10 mouse cellular contexts compared by ENCODE assay signal in genomic region chr15:77833083-77833482, GRCm38 (mm10). TPM values are rescaled to one million over a fixed set of nuclear protein-coding genes. Genes with fewer than 3 reads are reported as not detected.
DNase-seq lines count a peak whose midpoint lies in the region; ATAC-seq and TF ChIP-seq lines count a peak whose summit lies in the region.
"Had no signal": no experiment of that assay in that cellular context is flagged by ENCODE, and none has a peak within 500 bp of the region (broad histone marks: within the 10 kb centered on the region; RNA-seq: fewer than 3 reads in every experiment).

No protein-coding gene starts in this region.

- H3K27ac ChIP-seq in kidney, embryonic 14.5 days (ENCODE audit: low read depth, low read length), result peak overlapping the region; percentile 59; the same call in 1 of the 2 replicates
- no peak overlapping the region for H3K27ac ChIP-seq in liver, embryonic 14.5 days
- H3K27ac ChIP-seq: limb, embryonic 13.5 days; midbrain, embryonic 15.5 days had no signal

- intact Hi-C loops in left cerebral cortex, postnatal 36 days (cut with DNase I), result no loop called here

- H3K9me3 ChIP-seq in kidney, embryonic 14.5 days (ENCODE audit: control insufficient read depth, low read length), result no peaks in the 10 kb centered on the region
- no peaks in the 10 kb centered on the region for H3K9me3 ChIP-seq in liver, embryonic 14.5 days (ENCODE audit: control insufficient read depth, low read length)
- H3K9me3 ChIP-seq: limb, embryonic 13.5 days; midbrain, embryonic 15.5 days had no signal

- no peak for TF ChIP-seq EP300 in liver, embryonic 14.5 days (IDR thresholded peaks at IDR 0.05; ENCODE audit: low read depth)

- no peak overlapping the region for H3K4me2 ChIP-seq in kidney, embryonic 14.5 days (replicated peaks; ENCODE audit: low read depth, low read length)
- peak overlapping the region; percentile 4; the same call in 1 of the 2 replicates for H3K4me2 ChIP-seq in liver, embryonic 14.5 days (ENCODE audit: low read depth)
- H3K4me2 ChIP-seq: limb, embryonic 13.5 days; midbrain, embryonic 15.5 days had no signal

- no peak for ATAC-seq in kidney, embryonic 14.5 days (ENCODE audit: low FRiP score, low TSS enrichment)
- ATAC-seq in liver, embryonic 14.5 days (ENCODE audit: insufficient read depth), result no peak
- ATAC-seq in erythroid progenitor cell, adult 5-6 weeks (replicated peaks; ENCODE audit: low FRiP score, poor library complexity, severe bottlenecking), result no peak
- ATAC-seq: midbrain, embryonic 15.5 days had no signal

- TF ChIP-seq CTCF in liver, embryonic 14.5 days (IDR thresholded peaks at IDR 0.05; ENCODE audit: low read depth), result no peak

- H3K4me3 ChIP-seq in kidney, embryonic 14.5 days (ENCODE audit: low read length), result no peak overlapping the region
- no peak overlapping the region for H3K4me3 ChIP-seq in liver, embryonic 14.5 days (ENCODE audit: insufficient read depth in 1 of 2, low read depth in 2 of 2, low read length in 2 of 2)
- H3K4me3 ChIP-seq: limb, embryonic 13.5 days; midbrain, embryonic 15.5 days had no signal

- no peaks in the 10 kb centered on the region for H3K27me3 ChIP-seq in kidney, embryonic 14.5 days (ENCODE audit: control insufficient read depth, insufficient read depth, low read length)
- no peaks in the 10 kb centered on the region for H3K27me3 ChIP-seq in liver, embryonic 14.5 days (ENCODE audit: control insufficient read depth, insufficient read depth, low read length)
- H3K27me3 ChIP-seq: limb, embryonic 13.5 days; midbrain, embryonic 15.5 days had no signal

- no peak for DNase-seq in kidney, adult 8-10 months
- DNase-seq in thymus, postnatal 25 days, result peak; percentile 50
- DNase-seq in thymus, postnatal 14 days, result no peak
- no peak for DNase-seq in liver, embryonic 14.5 days (ENCODE audit: low read depth in 3 of 3, low spot score in 3 of 3)
- peak; percentile 71 for DNase-seq in yolk sac, embryonic 10.5 days (ENCODE audit: low spot score)
- no peak for DNase-seq in left cerebral cortex, postnatal 36 days (ENCODE audit: low spot score in 2 of 2)

- peaks cover 76% of the 10 kb centered on the region for H3K4me1 ChIP-seq in kidney, embryonic 14.5 days (ENCODE audit: control insufficient read depth, insufficient read depth, low read length)
- H3K4me1 ChIP-seq in liver, embryonic 14.5 days (replicated peaks; ENCODE audit: control insufficient read depth in 2 of 2, insufficient read depth in 2 of 2, low read length in 1 of 2), result peaks cover 38 to 74% of the 10 kb centered on the region in 2 experiments

- peaks cover 7% of the 10 kb centered on the region; the same call in 1 of the 2 replicates for H3K36me3 ChIP-seq in kidney, embryonic 14.5 days (ENCODE audit: control insufficient read depth, insufficient read depth, low read length)
- H3K36me3 ChIP-seq in liver, embryonic 14.5 days (replicated peaks; ENCODE audit: control insufficient read depth, insufficient read depth, low read depth), result no peaks in the 10 kb centered on the region; the same call in 1 of the 2 replicates
- H3K36me3 ChIP-seq: midbrain, embryonic 15.5 days had no signal

- H3K9ac ChIP-seq in kidney, embryonic 14.5 days (ENCODE audit: low read depth, low read length), result no peak overlapping the region
- H3K9ac ChIP-seq in liver, embryonic 14.5 days (replicated peaks), result no peak overlapping the region
- H3K9ac ChIP-seq: limb, embryonic 13.5 days; midbrain, embryonic 15.5 days had no signal

RNA-seq across cellular contexts. Expression of gene Myh9, which starts 8.9 kb away (rescaled TPM):
- polyA plus RNA-seq in kidney, embryonic 14.5 days (2014; fragmentation: Nextera tagmentation; extraction: Ambion mirVana), result 43.8 and 72.3 TPM in 2 replicates
- polyA plus RNA-seq in liver, embryonic 14.5 days (2012; rRNA removed), result 14.2 and 21.9 TPM in 2 replicates
- 21.3 and 23.1 TPM in 2 replicates for polyA plus RNA-seq in liver, embryonic 14.5 days (2014; fragmentation: Nextera tagmentation; extraction: Ambion mirVana)
- total RNA-seq in left cerebral cortex, postnatal 36 days (2021), result 10 to 100 TPM; 58.0 to 77.6 TPM
- total RNA-seq in erythroid progenitor cell, adult 5-6 weeks (2015; ENCODE audit: low replicate concordance), result 104 and 105 TPM in 2 replicates
- 198 and 213 TPM in 2 replicates for total RNA-seq in erythroid progenitor cell, adult 5-6 weeks (2017; ENCODE audit: low replicate concordance)

Comparison
In these comparisons a context has a peak if more than half of its experiments do, and no peak if none do; other contexts are left out.
1. DNase-seq: peak in thymus, postnatal 25 days (single experiment) and yolk sac, embryonic 10.5 days (single experiment); none in kidney, adult 8-10 months (0 of 2), thymus, postnatal 14 days (single experiment), liver, embryonic 14.5 days (0 of 3) and left cerebral cortex, postnatal 36 days (0 of 2).